16 mouse cellular contexts compared by ENCODE assay signal in genomic region chr11:76052496-76052895, GRCm38 (mm10). TPM values are rescaled to one million over a fixed set of nuclear protein-coding genes. Genes with fewer than 3 reads are reported as not detected.
"Had no signal": no experiment of that assay in that cellular context is flagged by ENCODE, and none has a peak within 500 bp of the region (broad histone marks: within the 10 kb centered on the region; RNA-seq: fewer than 3 reads in every experiment).

No protein-coding gene starts in this region.

- H3K4me1 ChIP-seq: liver, embryonic 13.5 days; midbrain, embryonic 15.5 days; neural tube, embryonic 12.5 days had no signal

- H3K27ac ChIP-seq: layer of hippocampus, adult 2 months; limb, embryonic 12.5 days; liver, embryonic 13.5 days; macrophage; midbrain, embryonic 15.5 days; neural tube, embryonic 12.5 days; stomach, embryonic 15.5 days had no signal

- H3K36me3 ChIP-seq: limb, embryonic 12.5 days; lung, embryonic 15.5 days; midbrain, embryonic 15.5 days; neural tube, embryonic 12.5 days; stomach, embryonic 15.5 days had no signal

- DNase-seq: kidney, postnatal 10 days; kidney, postnatal 4 days; liver; liver, embryonic 13.5 days; liver, postnatal 0 days; lung, postnatal 14 days; right cerebral cortex, postnatal 14 days had no signal

- H3K4me3 ChIP-seq: layer of hippocampus, adult 2 months; limb, embryonic 12.5 days; liver, embryonic 13.5 days; lung, embryonic 15.5 days; megakaryocyte, embryonic 14.5 days; midbrain, embryonic 15.5 days; neural tube, embryonic 12.5 days; stomach, embryonic 15.5 days had no signal

- H3K9ac ChIP-seq: limb, embryonic 12.5 days; liver, embryonic 13.5 days; liver, postnatal 0 days; lung, embryonic 15.5 days; midbrain, embryonic 15.5 days; neural tube, embryonic 12.5 days; stomach, embryonic 15.5 days had no signal

- H3K27me3 ChIP-seq: limb, embryonic 12.5 days; liver, embryonic 13.5 days; lung, embryonic 15.5 days; megakaryocyte, embryonic 14.5 days; midbrain, embryonic 15.5 days; neural tube, embryonic 12.5 days; stomach, embryonic 15.5 days had no signal

- H3K9me3 ChIP-seq: limb, embryonic 12.5 days; liver, embryonic 13.5 days; lung, embryonic 15.5 days; megakaryocyte, embryonic 14.5 days; midbrain, embryonic 15.5 days; neural tube, embryonic 12.5 days; stomach, embryonic 15.5 days had no signal

- ATAC-seq: liver, postnatal 0 days; midbrain, embryonic 15.5 days had no signal

- H3K4me2 ChIP-seq: limb, embryonic 12.5 days; liver, embryonic 13.5 days; lung, embryonic 15.5 days; midbrain, embryonic 11.5 days; midbrain, embryonic 15.5 days; neural tube, embryonic 12.5 days; stomach, embryonic 15.5 days had no signal

RNA-seq across cellular contexts. Expression of gene 1700016K19Rik, which starts 52.8 kb away (rescaled TPM):
- polyA plus RNA-seq: liver, embryonic 13.5 days; liver, postnatal 0 days; macrophage; midbrain, embryonic 11.5 days had no signal
